Mouse (Mus musculus) liver, adult 2 months (tissue): Measurements from ENCODE around the gene Cavin3. TPM values are rescaled to one million over a fixed set of nuclear protein-coding genes. Genes with fewer than 3 reads are reported as not detected.

Source experiments
- DNase-seq: peaks from one replicate; pipeline ENCODE4 v3.0.0-alpha.2; 2011; ENCODE audit warnings: low read depth, low spot score; ENCODE audit errors: extremely low read depth
- H3K27ac ChIP-seq: fragments of 200-500 bp; replicated peaks from 2 replicates; pipeline ENCODE4 v1.5.1; 2012; ENCODE audit warnings: low read depth, mild to moderate bottlenecking, control low read depth, inconsistent platforms, low read length; ENCODE audit not compliant: insufficient read depth
- H3K27me3 ChIP-seq: fragments of 200-500 bp; 2 replicates; pipeline ENCODE4 v1.6.1; 2012; ENCODE audit warnings: mild to moderate bottlenecking, moderate library complexity, low read length, inconsistent platforms; ENCODE audit not compliant: control insufficient read depth, insufficient read depth
- H3K36me3 ChIP-seq: fragments of 200-500 bp; 2 replicates; pipeline ENCODE4 v1.6.1; 2012; ENCODE audit warnings: low read length, inconsistent platforms; ENCODE audit not compliant: control insufficient read depth, insufficient read depth
- H3K4me1 ChIP-seq: fragments of 200-500 bp; 2 replicates; pipeline ENCODE4 v1.6.1; 2011; ENCODE audit warnings: low read length; ENCODE audit not compliant: control insufficient read depth, insufficient read depth
- H3K4me3 ChIP-seq: fragments of 200-500 bp; 2 replicates; pipeline ENCODE4 v1.5.1; 2011; ENCODE audit warnings: low read depth, mild to moderate bottlenecking, control low read depth, low read length, moderate library complexity; ENCODE audit not compliant: insufficient read depth
- H3K79me2 ChIP-seq: fragments of 200-500 bp; 2 replicates; pipeline ENCODE4 v1.6.1; 2012; ENCODE audit warnings: inconsistent platforms, mild to moderate bottlenecking, low read length, moderate library complexity; ENCODE audit not compliant: control insufficient read depth, insufficient read depth
- H3K9ac ChIP-seq: fragments of 200-500 bp; 2 replicates; pipeline ENCODE4 v1.6.1; 2012; ENCODE audit warnings: low read depth, mild to moderate bottlenecking, control low read depth, inconsistent platforms, low read length
- CTCF ChIP-seq: fragments of 200-500 bp; IDR thresholded peaks from 2 replicates; pipeline ENCODE4 v1.5.1; 2011; ENCODE audit warnings: low read depth, low read length, control low read depth
- POLR2A ChIP-seq: fragments of 200-500 bp; IDR thresholded peaks from 2 replicates; pipeline ENCODE4 v1.6.1; 2011; ENCODE audit warnings: low read length, control low read depth; ENCODE audit not compliant: insufficient read depth; ENCODE audit errors: extremely low read depth
- WGBS: fragments of 180-500 bp; shearing (Covaris S2); methylation state at CpG from one replicate; pipeline ENCODE4 v1.1.7; 2018; 5-methylcytosine and 5-hydroxymethylcytosine counted together
- polyA plus RNA-seq: library from polyadenylated mRNA; depleted of rRNA; stranded (reverse); fragments of >200 nt; gene quantifications from 2 replicates; pipeline ENCODE4 v1.2.3, GENCODE M21; 2012
- total RNA-seq: library from RNA; depleted of rRNA; stranded (reverse); fragments of >200 nt; gene quantifications from 2 replicates; pipeline ENCODE4 v1.2.3, GENCODE M21; 2014

Cavin3 gene
- total and polyA plus RNA-seq, 2 experiments = 1.1 to 1.4 TPM

GRCm38 (mm10) chr7:105485029-105485428 is 2.9 kb upstream of the Cavin3 start:
- no peak overlapping the region for H3K9ac ChIP-seq
- H3K36me3 ChIP-seq = no peaks in the 10 kb centered on the region
- H3K79me2 ChIP-seq = no peaks in the 10 kb centered on the region
- H3K27me3 ChIP-seq = peaks cover 7% of the 10 kb centered on the region
- H3K4me1 ChIP-seq = peaks cover 2% of the 10 kb centered on the region; the same call in 1 of the 2 replicates
- H3K4me3 ChIP-seq = no peak overlapping the region
- 50% methylated on average over 5 of the region's 5 CpGs for WGBS
- no peak for TF ChIP-seq POLR2A
- no peak for TF ChIP-seq CTCF
- DNase-seq = no peak
- no peak overlapping the region for H3K27ac ChIP-seq

- TF ChIP-seq POLR2A (no peak), CTCF (no peak)
- Histone ChIP-seq H3K9ac (no peak overlapping the region), H3K4me3 (no peak overlapping the region), H3K79me2 (no peaks in the 10 kb centered on the region), H3K36me3 (no peaks in the 10 kb centered on the region), H3K27ac (no peak overlapping the region), H3K4me1 (peaks cover 2% of the 10 kb centered on the region; the same call in 1 of the 2 replicates), H3K27me3 (peaks cover 7% of the 10 kb centered on the region)
- no peak for DNase-seq
- WGBS = 72% methylated on average over 8 of the region's 8 CpGs
Measured at GRCm38 (mm10) chr7:105482426-105482825, 326 bp upstream of the Cavin3 start.

- Histone ChIP-seq H3K27me3 (peaks cover 7% of the 10 kb centered on the region), H3K4me3 (peak overlapping the region; percentile 0; the same call in 1 of the 2 replicates), H3K36me3 (no peaks in the 10 kb centered on the region), H3K79me2 (no peaks in the 10 kb centered on the region), H3K4me1 (peaks cover 2% of the 10 kb centered on the region; the same call in 1 of the 2 replicates), H3K27ac (no peak overlapping the region), H3K9ac (no peak overlapping the region)
- WGBS = 69% methylated on average over 23 of the region's 23 CpGs
- no peak for TF ChIP-seq POLR2A
- TF ChIP-seq CTCF = no peak
- no peak for DNase-seq
Measured at GRCm38 (mm10) chr7:105480561-105481504, 1.3 kb downstream of the Cavin3 start.

DNA sequence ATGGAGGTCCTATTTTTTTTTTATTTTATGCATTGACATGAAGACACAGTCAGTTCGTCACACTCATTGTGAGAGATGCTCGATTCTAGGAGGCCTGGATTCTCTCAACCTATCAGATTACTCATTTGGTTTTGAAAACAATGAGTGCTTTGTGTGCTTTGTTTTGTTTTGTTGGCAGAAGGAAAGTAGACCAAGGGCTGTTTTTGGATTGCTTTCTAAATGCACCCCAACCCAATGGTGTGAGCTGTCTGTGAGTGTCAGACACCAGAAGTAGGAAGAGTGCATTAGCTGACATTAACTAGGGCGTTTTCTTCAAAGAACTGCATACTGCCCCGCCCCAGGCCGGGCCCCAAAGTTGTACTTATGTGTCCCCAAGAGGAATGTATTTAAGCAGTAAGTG is 2.0 kb downstream of the Cavin3 start:
- no peak overlapping the region for H3K27ac ChIP-seq
- DNase-seq = no peak
- H3K9ac ChIP-seq = no peak overlapping the region
- H3K27me3 ChIP-seq = peaks cover 7% of the 10 kb centered on the region
- TF ChIP-seq POLR2A = no peak
- no peak for TF ChIP-seq CTCF
- H3K4me3 ChIP-seq = no peak overlapping the region
- H3K36me3 ChIP-seq = no peaks in the 10 kb centered on the region
- WGBS = 69% methylated on average over 5 of the region's 5 CpGs
- peaks cover 2% of the 10 kb centered on the region; the same call in 1 of the 2 replicates for H3K4me1 ChIP-seq
- no peaks in the 10 kb centered on the region for H3K79me2 ChIP-seq

DNA sequence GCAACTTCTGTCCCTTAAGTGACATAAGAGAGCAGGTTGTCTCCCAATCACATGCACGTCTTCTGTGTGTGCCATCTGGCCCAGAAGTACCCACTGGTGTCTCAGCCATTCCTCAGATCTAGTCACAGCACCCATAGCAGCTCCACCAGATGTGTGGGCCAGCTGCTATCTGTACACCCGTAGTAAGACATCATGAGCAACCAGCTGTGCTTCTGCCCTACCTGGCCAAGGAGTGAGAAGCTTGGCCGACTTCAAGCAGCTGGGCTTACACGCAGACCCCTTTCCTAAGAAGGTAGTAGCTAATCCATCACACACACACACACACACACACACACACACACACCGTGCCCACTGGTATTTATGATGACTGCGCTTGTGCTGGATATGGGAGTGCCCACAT is 2.9 kb downstream of the Cavin3 start:
- Histone ChIP-seq H3K4me1 (peaks cover 2% of the 10 kb centered on the region; the same call in 1 of the 2 replicates), H3K4me3 (no peak overlapping the region), H3K9ac (no peak overlapping the region), H3K27ac (no peak overlapping the region), H3K36me3 (no peaks in the 10 kb centered on the region), H3K79me2 (no peaks in the 10 kb centered on the region), H3K27me3 (peaks cover 7% of the 10 kb centered on the region)
- WGBS = 84% methylated on average over 6 of the region's 6 CpGs
- TF ChIP-seq CTCF (no peak), POLR2A (no peak)
- DNase-seq = no peak

DNA sequence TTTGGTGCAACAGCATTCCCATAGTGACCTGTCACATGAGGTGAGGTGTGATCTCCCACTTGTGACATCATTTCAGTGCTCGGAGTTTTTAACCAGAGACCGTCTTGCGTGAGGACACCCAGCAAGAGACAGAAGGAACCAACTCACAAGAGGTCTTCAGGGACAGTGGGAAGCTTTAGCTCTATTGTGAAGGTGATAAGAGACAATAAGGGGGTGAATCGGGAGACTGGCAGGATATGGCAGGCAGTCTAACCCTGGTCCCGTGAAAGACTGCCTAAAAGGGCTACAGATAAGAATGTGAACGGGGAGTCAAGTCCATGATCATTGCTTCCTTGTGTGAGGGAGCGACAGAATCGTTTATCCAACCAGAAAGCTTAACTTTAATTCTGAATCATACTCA is 3.8 kb downstream of the Cavin3 start:
- no peak overlapping the region for H3K4me3 ChIP-seq
- no peaks in the 10 kb centered on the region for H3K79me2 ChIP-seq
- no peak for DNase-seq
- no peak for TF ChIP-seq POLR2A
- TF ChIP-seq CTCF = no peak
- 66% methylated on average over 8 of the region's 8 CpGs for WGBS
- peaks cover 7% of the 10 kb centered on the region for H3K27me3 ChIP-seq
- H3K27ac ChIP-seq = no peak overlapping the region
- H3K9ac ChIP-seq = no peak overlapping the region
- peaks cover 2% of the 10 kb centered on the region; the same call in 1 of the 2 replicates for H3K4me1 ChIP-seq
- no peaks in the 10 kb centered on the region for H3K36me3 ChIP-seq
